Mouse (Mus musculus) cortical plate, adult 2 months (tissue): Measurements from ENCODE around the gene Olfr446.

ENCODE experiments used
- CTCF ChIP-seq: fragments of 200-500 bp; IDR thresholded peaks from 2 replicates; pipeline ENCODE4 v1.5.1; 2011; ENCODE audit warnings: mild to moderate bottlenecking, control low read depth, low read length; ENCODE audit not compliant: insufficient read depth; ENCODE audit errors: extremely low read depth
- POLR2A ChIP-seq: fragments of 200-500 bp; IDR thresholded peaks from 2 replicates; pipeline ENCODE4 v1.6.1; 2011; ENCODE audit warnings: mild to moderate bottlenecking, low read length, control low read depth; ENCODE audit not compliant: insufficient read depth; ENCODE audit errors: extremely low read depth

DNA sequence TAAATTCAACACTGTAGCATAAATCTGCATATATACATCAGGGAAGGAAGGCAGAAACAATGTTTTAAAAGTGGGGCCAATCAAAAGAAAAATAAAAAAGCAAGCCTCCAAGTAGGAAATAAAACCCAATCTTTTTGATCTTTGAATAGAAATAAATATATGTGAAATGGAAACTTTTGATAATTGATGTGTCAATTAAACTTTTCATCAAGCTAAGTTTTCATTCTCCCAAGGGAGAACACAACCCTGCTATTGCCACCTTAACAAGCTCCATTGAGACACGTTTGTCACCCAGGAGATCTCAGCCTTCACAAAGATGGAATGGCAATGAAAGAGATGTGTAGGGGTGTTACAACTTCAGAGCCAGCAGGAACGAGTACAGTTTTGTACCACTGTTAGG is at the start of gene Olfr446:
- TF ChIP-seq CTCF (no peak), POLR2A (no peak)
